Mouse (Mus musculus): ENCODE measurements around the gene Itga3.
"Not testable (repeated sequence)": the region's sequence is repeated elsewhere in the genome, so short reads cannot be mapped to it uniquely, and the experiment has no call there.

The Itga3 gene

GRCm38 (mm10) chr11:95032945-95033344 lies 43.7 kb downstream of the Itga3 start:
- no peak for DNase-seq (ENCODE audit: low spot score)

- no peak for DNase-seq (ENCODE audit: low spot score)
Observed at GRCm38 (mm10) chr11:95027850-95028470, 48.6 kb downstream of the Itga3 start.

- no peak for DNase-seq (ENCODE audit: low spot score)
Observed at GRCm38 (mm10) chr11:95026849-95027248, 49.8 kb downstream of the Itga3 start.

GRCm38 (mm10) chr11:95026090-95026542 lies 50.5 kb downstream of the Itga3 start:
- no peak for DNase-seq (ENCODE audit: low spot score)

DNA sequence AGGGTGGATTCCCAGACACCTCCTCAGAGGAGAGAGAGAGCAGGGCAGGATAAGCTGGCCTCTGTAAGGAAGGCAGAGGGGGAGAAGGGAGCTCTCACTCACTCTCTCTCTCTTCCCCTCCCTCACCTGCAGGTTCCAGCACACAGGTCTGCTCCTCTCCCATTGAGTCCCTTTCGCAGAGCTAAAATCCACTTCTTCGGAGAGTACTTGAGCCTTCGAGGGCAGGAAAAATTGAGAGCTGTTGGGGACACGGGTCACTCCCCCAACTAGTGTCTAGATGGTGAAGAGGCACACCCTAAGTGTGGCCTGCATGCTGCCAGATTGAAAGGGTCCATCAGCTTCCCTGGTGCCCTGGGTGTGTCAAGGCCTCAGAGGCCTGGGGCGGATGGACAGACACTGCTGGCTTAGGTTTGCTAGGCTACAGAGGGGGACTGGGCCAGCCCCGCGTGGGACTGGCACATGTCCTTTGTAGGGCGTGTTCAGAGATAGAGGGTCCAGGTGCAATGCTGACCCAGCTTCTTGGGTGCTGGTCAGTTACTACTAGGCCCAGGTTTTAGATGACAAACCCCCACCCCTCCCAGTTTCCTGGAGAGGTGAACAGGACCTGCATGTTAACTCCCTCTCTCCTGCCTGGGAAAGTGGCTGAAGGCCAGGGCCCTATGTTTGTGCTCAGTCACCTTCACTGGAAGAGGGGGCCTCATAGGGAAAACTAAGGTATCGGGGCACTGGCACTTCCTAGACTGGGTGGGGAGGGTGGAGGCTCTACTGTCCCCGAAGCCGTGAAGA lies 51.2 kb downstream of the Itga3 start:
- no peak for DNase-seq (ENCODE audit: low spot score)

GRCm38 (mm10) chr11:95024439-95025184 lies 52.0 kb downstream of the Itga3 start:
- no peak for DNase-seq (ENCODE audit: low spot score)

DNA sequence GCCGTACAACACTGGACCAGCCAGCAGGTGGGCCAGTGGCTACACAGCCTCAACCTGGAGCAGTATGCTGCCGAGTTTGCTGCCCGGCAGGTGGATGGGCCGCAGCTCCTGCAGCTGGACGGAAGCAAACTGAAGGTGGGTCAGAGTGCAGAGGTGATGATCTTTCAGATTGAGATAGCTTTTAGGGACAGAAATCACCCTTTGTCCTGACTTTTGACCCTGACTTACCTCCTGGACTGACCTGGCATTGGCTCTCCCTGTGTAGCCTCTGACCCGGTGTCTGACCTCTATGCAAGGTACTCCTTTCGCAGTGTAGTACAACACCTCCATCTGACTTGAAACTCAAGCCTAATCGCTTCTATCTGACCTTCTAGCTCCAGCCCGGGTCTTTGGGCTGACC lies 53.1 kb downstream of the Itga3 start:
- no peak for DNase-seq (ENCODE audit: low spot score)

- DNase-seq (ENCODE audit: low spot score) = no peak
Observed at GRCm38 (mm10) chr11:95022237-95022992, 54.2 kb downstream of the Itga3 start.

DNA sequence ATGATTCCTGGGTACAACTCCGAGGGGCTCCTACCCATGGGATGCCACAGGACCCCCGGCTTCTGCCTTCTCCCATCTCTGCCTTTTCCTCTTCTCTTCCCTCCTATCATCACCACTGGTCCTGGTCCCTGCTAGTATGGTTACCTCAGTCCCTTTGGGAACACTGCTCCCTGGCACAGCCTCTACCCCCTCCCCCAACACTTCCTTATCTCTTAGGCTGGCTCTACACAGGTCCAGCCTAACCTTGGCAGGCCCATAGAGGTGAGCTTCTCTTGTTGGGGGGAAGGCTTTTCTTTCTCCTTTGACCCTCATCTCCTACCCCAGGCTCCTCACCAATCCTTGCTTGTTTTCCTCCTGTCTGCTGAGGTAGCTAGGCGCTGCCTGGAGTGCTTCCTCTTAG lies 61.1 kb downstream of the Itga3 start:
- DNase-seq (ENCODE audit: low spot score) = no peak

GRCm38 (mm10) chr11:95012487-95012886 lies 64.1 kb downstream of the Itga3 start:
- DNase-seq (ENCODE audit: low spot score) = no peak

GRCm38 (mm10) chr11:95012075-95012474 lies 64.5 kb downstream of the Itga3 start:
- DNase-seq (ENCODE audit: low spot score) = peak; percentile 95

DNA sequence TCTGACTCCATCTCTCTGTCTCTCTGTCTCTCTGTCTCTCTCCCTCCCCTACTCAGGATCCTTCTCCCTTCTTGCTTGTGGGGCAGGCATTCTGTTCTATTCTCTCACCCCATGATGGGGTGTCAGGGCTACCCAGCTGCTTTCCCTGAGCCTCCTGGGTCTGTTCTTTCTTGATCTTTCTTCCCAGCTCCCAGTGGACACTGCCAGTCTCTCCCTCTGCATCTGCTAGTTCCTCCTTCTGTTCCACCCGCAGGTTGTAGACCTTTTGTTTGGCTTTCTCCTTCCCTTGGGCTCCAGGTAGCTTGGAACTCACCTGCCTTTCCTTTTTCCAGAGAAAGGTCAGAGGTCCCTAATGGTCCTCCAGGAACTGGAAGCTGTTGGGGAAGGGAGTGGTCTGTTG lies 65.2 kb downstream of the Itga3 start:
- DNase-seq (ENCODE audit: low spot score) = no peak

GRCm38 (mm10) chr11:95010841-95011403 lies 65.7 kb downstream of the Itga3 start:
- DNase-seq (ENCODE audit: low spot score) = not testable (repeated sequence)

- DNase-seq (ENCODE audit: low spot score) = no peak
Observed at GRCm38 (mm10) chr11:95010141-95010739, 66.4 kb downstream of the Itga3 start.

DNA sequence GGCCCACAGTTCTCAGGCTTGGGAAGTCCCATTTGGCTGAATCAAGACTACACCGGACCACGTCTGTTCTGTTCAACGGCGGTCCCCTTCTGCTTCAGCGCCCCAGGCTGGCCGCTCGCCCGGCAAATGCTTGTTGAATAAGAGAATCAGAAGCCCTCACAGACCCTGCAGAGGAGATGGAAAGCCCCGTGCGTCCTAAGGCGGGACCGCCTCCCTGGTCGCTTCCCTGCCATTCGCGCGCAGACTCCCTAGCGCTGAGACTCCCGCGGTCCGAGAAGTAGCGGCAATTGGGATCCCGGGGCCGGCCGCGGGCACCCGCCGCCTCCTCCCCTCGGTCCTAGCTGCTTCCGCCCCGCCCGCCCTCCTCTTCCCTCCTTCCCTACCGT lies 67.0 kb downstream of the Itga3 start, which contains the start of gene Samd14:
Samd14 (plus strand) TSS at position 251 of the 386 bp plus-strand sequence.
- no peak for DNase-seq (ENCODE audit: low spot score)

GRCm38 (mm10) chr11:95008661-95009628 lies 67.7 kb downstream of the Itga3 start:
- DNase-seq (ENCODE audit: low spot score) = no peak

DNA sequence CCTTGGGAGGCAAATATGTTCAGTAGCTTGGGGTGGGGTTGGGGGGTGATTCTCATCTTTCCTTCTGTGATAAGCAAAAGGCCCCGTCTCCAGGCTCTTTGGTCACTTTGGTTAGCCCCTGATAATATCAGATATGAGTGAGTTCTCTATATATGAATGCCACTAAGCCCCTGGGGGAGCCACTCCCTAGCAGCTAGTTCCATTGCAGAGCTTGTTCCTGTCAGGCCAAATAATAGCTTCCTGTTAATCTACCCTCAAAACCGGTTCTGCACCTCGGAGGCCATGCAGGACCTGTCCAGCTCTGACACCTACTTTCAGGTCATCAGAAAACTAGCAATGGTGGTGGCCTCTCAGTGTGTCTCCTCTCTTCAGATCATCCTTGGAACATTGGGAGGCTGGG lies 69.2 kb downstream of the Itga3 start:
- DNase-seq (ENCODE audit: low spot score) = no peak

- DNase-seq (ENCODE audit: low spot score) = peak; percentile 78
Observed at GRCm38 (mm10) chr11:95006525-95007219, 69.9 kb downstream of the Itga3 start.

GRCm38 (mm10) chr11:95006038-95006437 lies 70.6 kb downstream of the Itga3 start:
- DNase-seq (ENCODE audit: low spot score) = no peak

DNA sequence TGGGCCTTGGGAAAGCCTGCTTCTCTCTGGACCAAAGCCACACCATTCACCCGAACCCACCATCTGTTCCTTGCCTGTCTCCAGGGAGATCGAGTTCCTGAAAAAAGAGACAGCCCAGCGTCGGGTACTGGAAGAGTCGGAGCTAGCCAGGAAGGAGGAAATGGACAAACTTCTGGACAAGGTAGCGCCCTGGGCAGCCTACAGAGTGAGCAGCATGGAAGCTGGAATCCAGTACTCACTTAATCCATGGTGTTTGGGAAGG lies 71.7 kb downstream of the Itga3 start:
- DNase-seq (ENCODE audit: low spot score) = no peak
